In genomic region chr6:31927181-31927580, GRCm38 (mm10) we compare ENCODE assay signal across 10 mouse cellular contexts.
DNase-seq lines count a peak whose midpoint lies in the region; ATAC-seq lines count a peak whose summit lies in the region.
"Had no signal": no experiment of that assay in that cellular context is flagged by ENCODE, and none has a peak within 500 bp of the region (broad histone marks: within the 10 kb centered on the region; RNA-seq: fewer than 3 reads in every experiment).

No protein-coding gene starts in this region.

- no peak overlapping the region for H3K4me3 ChIP-seq in midbrain, embryonic 11.5 days (ENCODE audit: low read depth, low read length)
- H3K4me3 ChIP-seq in midbrain, embryonic 13.5 days (replicated peaks): no peak overlapping the region
- H3K4me3 ChIP-seq: forebrain, embryonic 13.5 days had no signal

- H3K9me3 ChIP-seq in midbrain, embryonic 11.5 days (ENCODE audit: control insufficient read depth, low read length): no peaks in the 10 kb centered on the region
- H3K9me3 ChIP-seq in midbrain, embryonic 13.5 days: no peaks in the 10 kb centered on the region
- H3K9me3 ChIP-seq: forebrain, embryonic 13.5 days had no signal

- peak; percentile 49 for DNase-seq in right cerebral cortex, adult 18-20 months
- DNase-seq in right cerebral cortex, postnatal 36 days (ENCODE audit: low spot score in 2 of 2): no peak
- DNase-seq in adrenal gland, postnatal 10 days: peak; percentile 74
- peak; percentile 13 for DNase-seq in fibroblast of lung, adult 2 months (ENCODE audit: low read depth)
- peak; percentile 20 to 31 for DNase-seq in lung, postnatal 4 days
- DNase-seq in midbrain, embryonic 11.5 days (ENCODE audit: low spot score, missing footprints): no peak

- no peak overlapping the region for H3K9ac ChIP-seq in midbrain, embryonic 11.5 days (ENCODE audit: low read length)
- H3K9ac ChIP-seq in midbrain, embryonic 13.5 days (replicated peaks): no peak overlapping the region
- H3K9ac ChIP-seq: forebrain, embryonic 13.5 days had no signal

- no peak overlapping the region for H3K4me2 ChIP-seq in midbrain, embryonic 11.5 days
- no peak overlapping the region for H3K4me2 ChIP-seq in midbrain, embryonic 13.5 days (replicated peaks)
- H3K4me2 ChIP-seq: forebrain, embryonic 13.5 days had no signal

- ATAC-seq in midbrain, embryonic 11.5 days (ENCODE audit: low FRiP score): no peak
- no peak for ATAC-seq in midbrain, embryonic 13.5 days
- ATAC-seq: forebrain, embryonic 13.5 days had no signal

- 79% methylated on average over 3 of the region's 3 CpGs for WGBS in midbrain, embryonic 11.5 days
- 83% methylated on average over 3 of the region's 3 CpGs for WGBS in midbrain, embryonic 13.5 days

- no peaks in the 10 kb centered on the region for H3K27me3 ChIP-seq in midbrain, embryonic 11.5 days (ENCODE audit: control insufficient read depth, insufficient read depth, low read length)
- H3K27me3 ChIP-seq in midbrain, embryonic 13.5 days: no peaks in the 10 kb centered on the region
- H3K27me3 ChIP-seq: forebrain, embryonic 13.5 days had no signal

- H3K4me1 ChIP-seq in midbrain, embryonic 11.5 days (ENCODE audit: control insufficient read depth, insufficient read depth, low read length): no peaks in the 10 kb centered on the region
- H3K4me1 ChIP-seq in midbrain, embryonic 13.5 days (replicated peaks): peaks cover 9% of the 10 kb centered on the region

- no peak overlapping the region for H3K27ac ChIP-seq in midbrain, embryonic 11.5 days (ENCODE audit: low read depth, low read length)
- H3K27ac ChIP-seq in midbrain, embryonic 13.5 days: no peak overlapping the region
- H3K27ac ChIP-seq: forebrain, embryonic 13.5 days; macrophage; stomach, postnatal 0 days had no signal

- H3K36me3 ChIP-seq in midbrain, embryonic 11.5 days (ENCODE audit: control insufficient read depth, insufficient read depth, low read length): no peaks in the 10 kb centered on the region
- H3K36me3 ChIP-seq in midbrain, embryonic 13.5 days: no peaks in the 10 kb centered on the region

Comparison
In these comparisons a context has a peak if more than half of its experiments do, and no peak if none do; other contexts are left out.
1. DNase-seq: peak in right cerebral cortex, adult 18-20 months (single experiment), adrenal gland, postnatal 10 days (single experiment), fibroblast of lung, adult 2 months (single experiment) and lung, postnatal 4 days (2 of 2); none in right cerebral cortex, postnatal 36 days (0 of 2) and midbrain, embryonic 11.5 days (single experiment).